Mouse (Mus musculus): Measurements from ENCODE around the gene Snrpa. TPM values are rescaled to one million over a fixed set of nuclear protein-coding genes. Genes with fewer than 3 reads are reported as not detected.
A peak's percentile ranks its signal among the peaks of the same experiment; 100 is the strongest.

Gene Snrpa
- total RNA-seq, 2 experiments from 2014 or later = 85.1 to 86.5 TPM

DNA sequence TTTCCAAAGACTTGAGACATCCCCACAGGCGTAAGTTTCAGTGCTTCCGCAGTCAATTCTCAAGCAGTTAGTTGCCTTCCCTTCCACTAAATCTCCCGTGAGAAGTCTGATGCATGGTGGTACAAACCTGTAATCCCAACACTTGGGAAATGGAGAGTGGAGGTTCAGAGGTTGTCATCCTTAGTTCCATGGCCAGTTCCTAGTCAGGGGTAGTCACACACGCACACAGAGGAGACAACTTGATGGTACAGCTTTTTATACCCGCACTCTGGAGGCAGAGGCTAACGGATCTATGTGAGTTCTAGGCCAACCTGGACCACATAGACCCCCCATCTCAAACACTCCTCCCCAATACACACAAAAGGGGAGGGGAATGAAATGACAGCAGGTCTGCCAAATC, 32.8 kb upstream of the Snrpa start:
- no peak for TF ChIP-seq CTCF (IDR thresholded peaks at IDR 0.05)
- peak overlapping the region; percentile 79 for H3K4me3 ChIP-seq
- peak overlapping the region; percentile 93 for H3K27ac ChIP-seq
- DNase-seq (ENCODE audit: extremely low spot score in 1 of 2, low spot score in 2 of 2) = no peak
- intact Hi-C loops (cut with DNase I) = loop anchor here (1.0 to 2.0 kb wide), 2 partner anchors 29 to 62 kb away; partner anchors contain the start of genes Egln2 and Numbl

- H3K4me3 ChIP-seq = peak within 1 kb of the TSS; percentile 79
- H3K27ac ChIP-seq = peak within 1 kb of the TSS; percentile 93
- peak; percentile 88 to 90 for DNase-seq (ENCODE audit: extremely low spot score in 1 of 2, low spot score in 2 of 2)
- intact Hi-C loops (cut with DNase I) = loop anchor here (1.0 to 2.0 kb wide), 2 partner anchors 30 to 62 kb away; partner anchors contain the start of genes Egln2 and Numbl
- TF ChIP-seq CTCF (IDR thresholded peaks at IDR 0.05) = no peak; the same call in 1 of the 2 replicates
Measured at GRCm38 (mm10) chr7:27228281-27228821, 32.3 kb upstream of the Snrpa start, which contains the start of gene Itpkc. Gene Itpkc (minus strand): TSS chr7:27228661.

- TF ChIP-seq CTCF (IDR thresholded peaks at IDR 0.05) = no peak
- no peak for DNase-seq (ENCODE audit: extremely low spot score in 1 of 2, low spot score in 2 of 2)
- Histone ChIP-seq H3K4me3 (peak overlapping the region; percentile 79), H3K27ac (peak overlapping the region; percentile 93)
- intact Hi-C loops (cut with DNase I) = loop anchor here (1.0 to 2.0 kb wide), 3 partner anchors 31 to 61 kb away; partner anchors contain the start of genes BC024978, Egln2 and Numbl
Measured at GRCm38 (mm10) chr7:27227676-27228075, 31.6 kb upstream of the Snrpa start.

DNA sequence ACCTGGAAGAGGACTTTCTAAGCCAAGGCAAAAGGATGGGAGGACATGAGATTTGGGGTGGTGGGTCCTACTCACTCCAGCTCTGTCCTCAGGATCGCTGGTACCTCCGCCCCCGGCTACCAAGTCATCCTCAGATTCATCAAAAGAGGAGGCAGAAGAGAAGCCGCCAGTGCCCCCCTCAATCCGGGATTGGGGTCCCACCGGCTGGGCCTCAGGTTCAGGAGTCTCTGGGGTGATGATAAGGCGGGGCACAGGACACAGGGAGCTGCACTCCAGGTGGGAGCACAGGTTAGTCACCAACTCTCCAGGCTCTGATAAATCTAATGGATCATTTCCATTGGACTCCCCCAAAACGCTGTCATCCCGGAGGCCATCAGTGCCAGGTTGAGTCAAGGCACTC, 31.2 kb upstream of the Snrpa start:
- intact Hi-C loops (cut with DNase I) = loop anchor here (2.0 kb wide), 1 partner anchor 32 kb away; the partner anchor contains the start of gene BC024978
- no peak for TF ChIP-seq CTCF (IDR thresholded peaks at IDR 0.05)
- DNase-seq (ENCODE audit: extremely low spot score in 1 of 2, low spot score in 2 of 2) = no peak
- peak overlapping the region; percentile 93 for H3K27ac ChIP-seq
- H3K4me3 ChIP-seq = peak overlapping the region; percentile 79

DNA sequence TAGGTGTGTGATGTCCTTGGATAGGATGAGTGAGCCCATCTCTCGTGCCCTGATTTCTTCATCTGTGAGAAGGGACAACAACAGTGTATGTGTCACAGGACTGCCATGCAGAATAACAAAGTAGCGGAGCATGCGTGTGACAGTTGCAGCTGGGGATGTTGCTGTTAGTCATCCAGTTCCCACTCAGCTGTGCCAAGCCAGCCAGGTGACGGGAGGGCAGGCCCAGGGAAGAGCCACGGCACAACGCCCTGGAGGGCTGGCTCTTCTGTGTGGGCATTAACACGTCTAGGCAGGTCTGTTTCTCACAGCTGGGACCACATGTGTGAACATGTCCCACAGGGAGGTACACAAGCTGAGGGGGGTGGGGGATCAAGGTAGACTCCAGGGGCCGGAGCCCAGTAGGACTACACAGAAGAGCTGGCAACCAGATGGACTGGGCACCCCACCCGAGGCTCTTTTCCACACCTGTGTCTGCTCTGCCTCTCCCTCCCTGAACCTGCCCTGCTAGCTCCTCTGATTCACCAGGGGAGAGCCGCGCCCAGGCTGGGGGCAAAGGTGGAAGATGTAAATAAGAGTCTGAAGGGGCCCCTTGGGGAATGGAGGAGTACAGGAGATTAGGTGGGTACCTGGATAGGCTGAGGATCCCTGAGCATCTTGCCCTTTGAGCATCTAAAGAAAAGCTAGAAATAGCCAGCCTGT, 29.0 kb upstream of the Snrpa start:
- peak overlapping the region; percentile 80 for H3K27ac ChIP-seq
- peak; percentile 52 to 59 for DNase-seq (ENCODE audit: extremely low spot score in 1 of 2, low spot score in 2 of 2)
- peak overlapping the region; percentile 79 for H3K4me3 ChIP-seq
- TF ChIP-seq CTCF (IDR thresholded peaks at IDR 0.05) = no peak
- intact Hi-C loops (cut with DNase I) = no loop called here

- no peak for DNase-seq (ENCODE audit: extremely low spot score in 1 of 2, low spot score in 2 of 2)
- intact Hi-C loops (cut with DNase I) = no loop called here
- TF ChIP-seq CTCF (IDR thresholded peaks at IDR 0.05) = no peak
- Histone ChIP-seq H3K4me3 (no peak overlapping the region), H3K27ac (no peak overlapping the region)
Measured at GRCm38 (mm10) chr7:27222538-27222937, 26.5 kb upstream of the Snrpa start.

DNA sequence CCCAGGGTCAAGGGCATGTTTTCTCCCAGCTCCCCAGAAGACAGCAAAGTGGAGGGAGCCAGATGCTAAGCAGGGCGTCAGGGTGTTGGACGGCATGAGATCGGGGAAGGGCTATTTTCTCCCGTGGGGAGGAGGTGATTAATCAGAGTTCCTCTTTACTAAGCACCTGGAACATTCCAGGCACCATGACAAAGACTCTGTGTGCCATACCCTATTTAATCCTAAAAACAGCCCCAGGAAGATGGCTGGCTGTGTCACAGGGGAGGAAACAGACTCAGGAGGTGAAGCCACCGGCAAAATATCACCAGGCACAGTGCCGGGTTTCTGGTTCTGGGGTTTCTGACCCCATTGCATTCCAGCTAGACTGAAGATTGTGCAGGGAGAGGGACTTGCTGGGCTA, 25.9 kb upstream of the Snrpa start:
- Histone ChIP-seq H3K27ac (no peak overlapping the region), H3K4me3 (no peak overlapping the region)
- no peak for DNase-seq (ENCODE audit: extremely low spot score in 1 of 2, low spot score in 2 of 2)
- no peak for TF ChIP-seq CTCF (IDR thresholded peaks at IDR 0.05)
- intact Hi-C loops (cut with DNase I) = no loop called here

GRCm38 (mm10) chr7:27219937-27220336, 23.9 kb upstream of the Snrpa start:
- Histone ChIP-seq H3K4me3 (no peak overlapping the region), H3K27ac (no peak overlapping the region)
- no peak for TF ChIP-seq CTCF (IDR thresholded peaks at IDR 0.05)
- no peak for DNase-seq (ENCODE audit: extremely low spot score in 1 of 2, low spot score in 2 of 2)
- intact Hi-C loops (cut with DNase I) = no loop called here

- H3K27ac ChIP-seq = no peak overlapping the region
Measured at GRCm38 (mm10) chr7:27218586-27218985, 22.5 kb upstream of the Snrpa start.

DNA sequence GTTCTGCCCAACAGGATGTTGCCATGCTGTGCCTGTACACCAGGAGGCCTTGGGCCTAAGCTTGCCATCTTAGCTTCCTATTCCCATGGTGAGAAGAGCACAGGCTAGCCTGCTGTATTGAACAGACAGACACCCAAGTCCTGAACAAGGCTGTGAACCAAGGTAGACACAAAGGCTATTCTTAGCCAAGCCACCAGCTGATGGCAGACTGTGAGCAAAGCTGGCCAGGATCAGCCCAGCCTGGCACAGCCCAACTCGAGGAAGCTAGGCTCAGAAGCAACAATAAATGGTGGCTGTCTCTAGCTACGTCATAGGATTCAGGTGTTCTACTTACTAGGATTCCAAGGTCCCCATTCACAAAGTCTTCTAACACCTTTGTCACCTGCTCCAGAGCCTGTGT, 16.6 kb upstream of the Snrpa start:
- Histone ChIP-seq H3K4me3 (no peak overlapping the region), H3K27ac (no peak overlapping the region)
- DNase-seq (ENCODE audit: extremely low spot score in 1 of 2, low spot score in 2 of 2) = no peak
- TF ChIP-seq CTCF (IDR thresholded peaks at IDR 0.05) = no peak
- intact Hi-C loops (cut with DNase I) = no loop called here

More at GRCm38 (mm10) chr7:27218586-27218985, 22.5 kb upstream of the Snrpa start:
- no peak for TF ChIP-seq CTCF (IDR thresholded peaks at IDR 0.05)
- H3K4me3 ChIP-seq = no peak overlapping the region
- intact Hi-C loops (cut with DNase I) = no loop called here
- DNase-seq (ENCODE audit: extremely low spot score in 1 of 2, low spot score in 2 of 2) = no peak

GRCm38 (mm10) chr7:27203730-27204449, 7.8 kb upstream of the Snrpa start:
- no peak for DNase-seq (ENCODE audit: extremely low spot score in 1 of 2, low spot score in 2 of 2)
- intact Hi-C loops (cut with DNase I) = no loop called here
- Histone ChIP-seq H3K4me3 (no peak overlapping the region), H3K27ac (no peak overlapping the region)
- no peak for TF ChIP-seq CTCF (IDR thresholded peaks at IDR 0.05)

GRCm38 (mm10) chr7:27198779-27199178, 2.7 kb upstream of the Snrpa start:
- no peak for DNase-seq (ENCODE audit: extremely low spot score in 1 of 2, low spot score in 2 of 2)
- no peak overlapping the region for H3K27ac ChIP-seq
- no peak for TF ChIP-seq CTCF (IDR thresholded peaks at IDR 0.05)
- no peak overlapping the region for H3K4me3 ChIP-seq
- intact Hi-C loops (cut with DNase I) = no loop called here

Measured in left cerebral cortex, adult 2 months (tissue).